Mouse (Mus musculus) T-cell, adult 2 months (primary cell): Measurements from ENCODE around the gene Slc4a8.
A peak's percentile ranks its signal among the peaks of the same experiment; 100 is the strongest.
"Not testable (repeated sequence)": the region's sequence is repeated elsewhere in the genome, so short reads cannot be mapped to it uniquely, and the experiment has no call there.

Experiments
- DNase-seq: peaks from one replicate; pipeline ENCODE4 v3.0.0; 2022; ENCODE audit warnings: low spot score

Slc4a8 gene

GRCm38 (mm10) chr15:100743238-100743637, 18.3 kb upstream of the Slc4a8 start:
- no peak for DNase-seq

- no peak for DNase-seq
Measured at GRCm38 (mm10) chr15:100746478-100747120, 14.9 kb upstream of the Slc4a8 start.

- peak; percentile 61 for DNase-seq
Measured at GRCm38 (mm10) chr15:100747121-100747963, 14.2 kb upstream of the Slc4a8 start.

GRCm38 (mm10) chr15:100748584-100748983, 13.0 kb upstream of the Slc4a8 start:
- no peak for DNase-seq

GRCm38 (mm10) chr15:100749751-100750538, 11.6 kb upstream of the Slc4a8 start:
- peak; percentile 94 for DNase-seq

- no peak for DNase-seq
Measured at GRCm38 (mm10) chr15:100752439-100752838, 9.1 kb upstream of the Slc4a8 start.

- DNase-seq: peak; percentile 31
Measured at GRCm38 (mm10) chr15:100753045-100753444, 8.5 kb upstream of the Slc4a8 start.

GRCm38 (mm10) chr15:100754041-100754440, 7.5 kb upstream of the Slc4a8 start:
- DNase-seq: peak; percentile 39

GRCm38 (mm10) chr15:100754805-100755497, 6.6 kb upstream of the Slc4a8 start:
- DNase-seq: peak; percentile 85

- no peak for DNase-seq
Measured at GRCm38 (mm10) chr15:100755498-100755859, 6.1 kb upstream of the Slc4a8 start.

- DNase-seq: no peak
Measured at GRCm38 (mm10) chr15:100755881-100756624, 5.5 kb upstream of the Slc4a8 start.

- DNase-seq: peak; percentile 70
Measured at GRCm38 (mm10) chr15:100757527-100757978, 4.0 kb upstream of the Slc4a8 start.

GRCm38 (mm10) chr15:100759286-100759685, 2.3 kb upstream of the Slc4a8 start:
- DNase-seq: no peak

GRCm38 (mm10) chr15:100761036-100761418, 520 bp upstream of the Slc4a8 start:
- DNase-seq: no peak

- no peak for DNase-seq
Measured at GRCm38 (mm10) chr15:100762649-100763048, 1.1 kb downstream of the Slc4a8 start.

- no peak for DNase-seq
Measured at GRCm38 (mm10) chr15:100764163-100764951, 2.8 kb downstream of the Slc4a8 start.

GRCm38 (mm10) chr15:100766826-100767225, 5.3 kb downstream of the Slc4a8 start:
- no peak for DNase-seq

GRCm38 (mm10) chr15:100767851-100768250, 6.3 kb downstream of the Slc4a8 start:
- DNase-seq: no peak

- DNase-seq: not testable (repeated sequence)
Measured at GRCm38 (mm10) chr15:100769023-100769422, 7.5 kb downstream of the Slc4a8 start.

GRCm38 (mm10) chr15:100770338-100770737, 8.8 kb downstream of the Slc4a8 start:
- DNase-seq: no peak
